Mouse (Mus musculus) megakaryocyte, embryonic 14.5 days (primary cell): ENCODE results near the gene Doc2g.

Experiments
- FLI1 ChIP-seq: IDR thresholded peaks from 2 replicates; pipeline ENCODE4 v1.6.1; 2012; ENCODE audit warnings: low read length, inconsistent platforms, mixed read lengths
- GATA1 ChIP-seq: IDR thresholded peaks from 3 replicates; pipeline ENCODE4 v1.6.1; 2012; ENCODE audit warnings: mixed read lengths, low read length, inconsistent platforms, borderline replicate concordance

GRCm38 (mm10) chr19:4017921-4018587, 14.9 kb downstream of the Doc2g start:
- TF ChIP-seq GATA1 (no peak), FLI1 (no peak)
